Mouse (Mus musculus) heart, postnatal 0 days (tissue): Measurements from ENCODE around the gene Fgd4.

Experiments used
- CTCF ChIP-seq: IDR thresholded peaks from 2 replicates; pipeline ENCODE4 v1.5.1; 2016; ENCODE audit warnings: antibody characterized with exemption, control low read depth, low read depth
- EP300 ChIP-seq: IDR thresholded peaks from 2 replicates; pipeline ENCODE4 v1.6.1; 2016; ENCODE audit warnings: antibody characterized with exemption, low read depth

GRCm38 (mm10) chr16:16525266-16525904 is 75.0 kb downstream of the Fgd4 start:
- TF ChIP-seq EP300: no peak
- no peak for TF ChIP-seq CTCF
